Mouse (Mus musculus): ENCODE results near the gene Smarcc1. TPM values are rescaled to one million over a fixed set of nuclear protein-coding genes. Genes with fewer than 3 reads are reported as not detected.

Smarcc1 gene
- polyA plus RNA-seq, 1 experiment from 2014 or later: 211 TPM

- Histone ChIP-seq H3K9ac (peak overlapping the region; percentile 78), H3K36me3 (0 out of 2 replicates have a peak, but pooled peaks cover 12% of the 10 kb centered on the region), H3K4me3 (peak overlapping the region; percentile 74), H3K27me3 (peaks cover 3% of the 10 kb centered on the region; the same call in 1 of the 2 replicates), H3K9me3 (replicated peaks) (no peaks in the 10 kb centered on the region), H3K27ac (peak overlapping the region; percentile 69), H3K4me2 (replicated peaks) (peak overlapping the region; percentile 97), H3K4me1 (peaks cover 39% of the 10 kb centered on the region)
- WGBS: 2% methylated on average over 35 of the region's 40 CpGs
- ATAC-seq (ENCODE audit: low FRiP score): peak; percentile 70
Observed at GRCm38 (mm10) chr9:110245590-110246320, 128.2 kb downstream of the Smarcc1 start.

DNA sequence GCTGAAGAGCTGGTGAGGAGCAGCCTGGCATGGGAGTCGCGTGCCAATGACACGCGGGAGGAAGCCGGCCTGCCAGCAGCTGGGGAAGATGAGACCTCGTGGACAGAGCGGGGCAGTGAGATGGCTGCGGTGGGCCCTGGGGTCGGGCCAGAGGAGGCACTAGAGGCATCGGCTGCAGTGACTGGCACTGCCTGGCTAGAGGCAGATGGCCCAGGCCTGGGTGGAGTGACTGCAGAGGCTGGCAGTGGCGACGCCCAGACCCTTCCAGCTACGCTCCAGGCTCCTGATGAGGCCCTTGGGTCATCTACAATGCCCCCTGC lies 128.8 kb downstream of the Smarcc1 start:
- ATAC-seq (ENCODE audit: low FRiP score): peak; percentile 12
- peaks cover 44% of the 10 kb centered on the region for H3K4me1 ChIP-seq
- H3K27ac ChIP-seq: no peak overlapping the region
- peak overlapping the region; percentile 78; the same call in 1 of the 2 replicates for H3K9ac ChIP-seq
- peak overlapping the region; percentile 97 for H3K4me2 ChIP-seq (replicated peaks)
- H3K27me3 ChIP-seq: peaks cover 3% of the 10 kb centered on the region; the same call in 1 of the 2 replicates
- WGBS: 36% methylated on average over 13 of the region's 13 CpGs
- H3K4me3 ChIP-seq: peak overlapping the region; percentile 74
- H3K36me3 ChIP-seq: 0 out of 2 replicates have a peak, but pooled peaks cover 7% of the 10 kb centered on the region
- H3K9me3 ChIP-seq (replicated peaks): no peaks in the 10 kb centered on the region

DNA sequence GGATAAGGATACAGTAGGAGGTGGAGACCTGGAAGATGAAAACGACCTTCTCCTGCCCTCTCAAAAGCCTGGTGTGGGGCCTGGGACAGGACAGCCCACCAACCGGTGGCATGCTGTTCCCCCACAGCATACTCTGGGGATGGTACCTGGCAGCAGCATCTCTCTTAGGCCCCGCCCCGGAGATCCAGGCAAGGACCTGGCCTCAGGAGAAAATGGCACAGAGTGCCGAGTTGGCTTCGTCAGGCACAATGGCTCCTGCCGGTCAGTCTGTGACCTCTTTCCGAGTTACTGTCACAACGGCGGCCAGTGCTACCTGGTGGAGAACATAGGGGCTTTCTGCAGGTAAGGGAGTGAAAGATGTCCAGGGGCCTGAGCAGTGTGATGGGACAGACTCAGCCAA lies 129.5 kb downstream of the Smarcc1 start:
- H3K4me2 ChIP-seq (replicated peaks): no peak overlapping the region
- H3K27ac ChIP-seq: no peak overlapping the region
- H3K27me3 ChIP-seq: peaks cover 3% of the 10 kb centered on the region; the same call in 1 of the 2 replicates
- no peak overlapping the region for H3K4me3 ChIP-seq
- ATAC-seq (ENCODE audit: low FRiP score): no peak
- 0 out of 2 replicates have a peak, but pooled peaks cover 2% of the 10 kb centered on the region for H3K36me3 ChIP-seq
- H3K4me1 ChIP-seq: peaks cover 49% of the 10 kb centered on the region
- H3K9ac ChIP-seq: no peak overlapping the region
- WGBS: 87% methylated on average over 10 of the region's 10 CpGs
- no peaks in the 10 kb centered on the region for H3K9me3 ChIP-seq (replicated peaks)

DNA sequence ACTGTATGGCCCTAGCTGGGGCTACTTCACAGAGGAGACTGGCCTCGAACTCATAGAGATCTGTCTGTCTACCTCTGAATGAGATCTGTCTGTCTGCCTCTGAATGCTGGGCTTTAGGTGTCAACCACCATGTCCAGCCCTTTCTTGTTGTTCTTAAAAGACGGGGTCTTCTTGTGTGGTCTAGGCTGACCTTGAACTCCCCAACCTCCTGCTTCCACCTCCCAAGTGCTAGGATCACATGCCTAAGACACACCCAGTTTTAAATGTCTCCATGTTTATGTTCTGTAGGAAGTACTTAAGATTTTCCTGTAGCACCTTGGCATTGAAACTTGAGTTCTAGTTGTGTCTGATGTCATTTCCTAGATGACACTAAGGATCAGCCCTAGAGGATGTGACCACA lies 131.4 kb downstream of the Smarcc1 start:
- no peak for ATAC-seq (ENCODE audit: low FRiP score)
- H3K9ac ChIP-seq: no peak overlapping the region
- H3K4me3 ChIP-seq: no peak overlapping the region
- H3K27ac ChIP-seq: peak overlapping the region; percentile 91
- WGBS: 58% methylated on average over 2 of the region's 2 CpGs
- H3K4me1 ChIP-seq: peaks cover 49% of the 10 kb centered on the region
- peak overlapping the region; percentile 0; the same call in 1 of the 2 replicates for H3K4me2 ChIP-seq (replicated peaks)
- H3K27me3 ChIP-seq: peaks cover 3% of the 10 kb centered on the region; the same call in 1 of the 2 replicates
- no peaks in the 10 kb centered on the region for H3K36me3 ChIP-seq
- H3K9me3 ChIP-seq (replicated peaks): no peaks in the 10 kb centered on the region

DNA sequence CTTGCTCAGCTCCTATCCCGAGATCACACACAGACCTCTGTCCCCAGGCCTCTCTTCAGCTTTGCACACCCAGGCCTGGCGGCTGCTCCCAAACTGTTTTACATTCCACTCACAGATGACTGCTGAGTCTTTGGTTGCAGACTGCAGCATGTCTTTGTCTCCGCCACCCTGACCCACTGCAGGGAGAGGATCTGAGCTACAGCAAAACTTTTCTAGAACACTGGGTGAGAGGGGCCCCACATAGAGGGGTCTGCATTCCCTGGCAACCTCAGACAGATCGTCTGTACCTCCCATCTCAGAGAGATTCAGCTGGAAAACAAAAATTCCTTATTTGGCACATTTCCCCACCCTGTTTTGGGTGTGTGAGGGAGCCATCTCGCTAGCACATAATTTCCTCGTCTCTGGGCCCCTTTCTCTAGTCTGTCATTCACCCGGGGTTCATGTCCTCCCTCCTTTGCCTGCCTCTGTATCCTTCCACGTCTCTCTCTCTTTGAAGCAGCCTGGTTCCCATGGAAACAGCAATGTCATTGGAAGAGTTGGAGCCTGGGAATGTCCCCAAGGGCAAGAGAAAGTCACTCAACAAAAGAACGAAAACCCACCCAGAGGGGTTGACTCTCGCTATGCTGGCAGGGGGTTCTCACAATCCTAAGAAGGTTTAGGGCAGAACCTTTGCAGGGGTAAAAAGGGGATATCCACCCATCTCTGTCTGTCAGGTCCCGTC lies 132.5 kb downstream of the Smarcc1 start:
- ATAC-seq (ENCODE audit: low FRiP score): peak; percentile 85
- peaks cover 43% of the 10 kb centered on the region for H3K4me1 ChIP-seq
- no peak overlapping the region for H3K4me3 ChIP-seq
- WGBS: 5% methylated on average over 11 of the region's 11 CpGs
- H3K27ac ChIP-seq: peak overlapping the region; percentile 91
- H3K36me3 ChIP-seq: no peaks in the 10 kb centered on the region
- no peaks in the 10 kb centered on the region for H3K9me3 ChIP-seq (replicated peaks)
- 0 out of 2 replicates have a peak overlapping the region, but pooled peaks have one; percentile 10 for H3K9ac ChIP-seq
- peaks cover 1% of the 10 kb centered on the region; the same call in 1 of the 2 replicates for H3K27me3 ChIP-seq
- peak overlapping the region; percentile 38 for H3K4me2 ChIP-seq (replicated peaks)

- Histone ChIP-seq H3K4me2 (replicated peaks) (0 out of 2 replicates have a peak overlapping the region, but pooled peaks have one; percentile 38), H3K4me1 (peaks cover 49% of the 10 kb centered on the region), H3K9ac (no peak overlapping the region), H3K27me3 (no peaks in the 10 kb centered on the region), H3K9me3 (replicated peaks) (no peaks in the 10 kb centered on the region), H3K36me3 (no peaks in the 10 kb centered on the region), H3K27ac (peak overlapping the region; percentile 91), H3K4me3 (no peak overlapping the region)
- no peak for ATAC-seq (ENCODE audit: low FRiP score)
- WGBS: 83% methylated on average over 14 of the region's 14 CpGs
Observed at GRCm38 (mm10) chr9:110250776-110251175, 133.3 kb downstream of the Smarcc1 start.

GRCm38 (mm10) chr9:110255407-110256019 lies 138.0 kb downstream of the Smarcc1 start:
- H3K4me1 ChIP-seq: peaks cover 33% of the 10 kb centered on the region

DNA sequence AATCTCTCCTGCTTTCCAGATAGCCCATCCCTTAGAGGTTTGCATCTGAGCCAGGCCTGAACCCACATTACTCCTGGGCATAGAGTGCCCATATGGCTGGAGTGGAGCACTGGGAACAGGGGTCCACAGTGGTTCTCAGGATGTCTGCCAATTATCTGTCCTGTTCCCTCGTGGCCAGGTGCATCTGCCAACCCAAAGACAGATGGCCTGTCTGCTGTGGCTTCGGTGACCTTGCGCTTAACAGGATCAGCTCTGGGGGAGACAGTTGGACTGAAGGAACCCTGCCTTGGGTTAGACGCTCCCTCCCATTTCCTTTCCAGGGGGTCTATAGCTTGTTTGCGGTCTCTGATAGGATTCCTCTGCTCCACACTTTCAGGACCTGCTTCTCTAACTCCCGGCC lies 141.1 kb downstream of the Smarcc1 start:
- H3K4me3 ChIP-seq: no peak overlapping the region
- no peaks in the 10 kb centered on the region for H3K27me3 ChIP-seq
- no peak overlapping the region for H3K9ac ChIP-seq
- 77% methylated on average over 6 of the region's 6 CpGs for WGBS
- H3K4me1 ChIP-seq: peaks cover 20% of the 10 kb centered on the region
- H3K36me3 ChIP-seq: peaks cover 11% of the 10 kb centered on the region; the same call in 1 of the 2 replicates
- H3K27ac ChIP-seq: no peak overlapping the region
- no peaks in the 10 kb centered on the region for H3K9me3 ChIP-seq (replicated peaks)
- ATAC-seq (ENCODE audit: low FRiP score): no peak
- H3K4me2 ChIP-seq (replicated peaks): no peak overlapping the region

More at GRCm38 (mm10) chr9:110255407-110256019, 138.0 kb downstream of the Smarcc1 start:
- Histone ChIP-seq H3K9me3 (replicated peaks) (no peaks in the 10 kb centered on the region), H3K36me3 (peaks cover 10% of the 10 kb centered on the region; the same call in 1 of the 2 replicates), H3K27me3 (no peaks in the 10 kb centered on the region), H3K9ac (0 out of 2 replicates have a peak overlapping the region, but pooled peaks have one; percentile 5), H3K4me2 (replicated peaks) (0 out of 2 replicates have a peak overlapping the region, but pooled peaks have one; percentile 11), H3K27ac (peak overlapping the region; percentile 58), H3K4me3 (no peak overlapping the region)
- 28% methylated on average over 15 of the region's 15 CpGs for WGBS
- ATAC-seq (ENCODE audit: low FRiP score): peak; percentile 81

DNA sequence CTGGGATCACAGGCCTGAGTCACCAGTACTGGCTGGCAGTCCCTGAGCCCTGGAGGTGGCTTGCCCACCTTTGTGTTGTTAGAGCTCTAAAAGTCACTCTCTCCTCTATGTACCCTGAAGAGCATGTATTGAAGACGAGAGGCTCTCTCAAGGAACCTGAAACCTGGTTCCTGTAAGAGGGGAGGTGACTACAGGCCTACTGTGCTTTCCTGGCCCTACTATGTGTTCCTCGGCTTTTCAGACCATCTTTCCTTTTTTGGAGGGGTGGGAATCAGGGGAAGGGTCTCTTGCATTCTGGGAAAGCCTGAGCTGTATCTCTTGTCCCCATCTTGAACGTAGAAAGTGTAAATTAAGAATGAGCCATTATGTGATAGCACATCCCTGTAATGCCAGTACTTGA lies 141.6 kb downstream of the Smarcc1 start:
- 79% methylated on average over 3 of the region's 3 CpGs for WGBS
- no peak overlapping the region for H3K9ac ChIP-seq
- no peak overlapping the region for H3K27ac ChIP-seq
- no peak overlapping the region for H3K4me2 ChIP-seq (replicated peaks)
- no peaks in the 10 kb centered on the region for H3K27me3 ChIP-seq
- no peaks in the 10 kb centered on the region for H3K9me3 ChIP-seq (replicated peaks)
- peaks cover 20% of the 10 kb centered on the region for H3K4me1 ChIP-seq
- H3K4me3 ChIP-seq: no peak overlapping the region
- H3K36me3 ChIP-seq: peaks cover 11% of the 10 kb centered on the region; the same call in 1 of the 2 replicates
- ATAC-seq (ENCODE audit: low FRiP score): no peak

DNA sequence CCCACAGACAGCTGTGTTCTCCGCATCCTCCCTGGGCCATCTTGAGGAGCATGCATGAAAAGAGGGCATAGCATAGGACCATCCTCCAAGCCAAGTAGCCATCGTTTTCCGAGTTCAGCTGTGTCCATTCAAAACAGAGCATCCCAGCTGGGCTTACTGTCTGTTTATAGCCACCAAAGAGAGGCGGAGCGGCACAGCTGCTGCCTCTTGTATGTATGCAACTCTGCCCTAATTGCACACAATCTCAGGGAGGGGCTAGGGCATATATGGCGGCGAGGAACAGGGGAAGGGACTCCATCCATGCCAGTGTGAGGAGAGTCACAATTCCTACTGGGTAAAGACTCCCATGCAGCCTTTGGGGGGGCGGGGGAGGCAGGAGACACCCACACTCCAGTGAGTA lies 145.7 kb downstream of the Smarcc1 start:
- ATAC-seq (ENCODE audit: low FRiP score): 0 out of 2 replicates have a peak, but pooled peaks have one; percentile 40
- Histone ChIP-seq H3K27ac (no peak overlapping the region), H3K4me3 (no peak overlapping the region), H3K4me2 (replicated peaks) (no peak overlapping the region), H3K27me3 (no peaks in the 10 kb centered on the region), H3K9me3 (replicated peaks) (no peaks in the 10 kb centered on the region), H3K4me1 (0 out of 2 replicates have a peak, but pooled peaks cover 3% of the 10 kb centered on the region), H3K36me3 (peaks cover 11% of the 10 kb centered on the region; the same call in 1 of the 2 replicates), H3K9ac (no peak overlapping the region)
- 81% methylated on average over 8 of the region's 8 CpGs for WGBS

- H3K4me2 ChIP-seq (replicated peaks): no peak overlapping the region
- no peak overlapping the region for H3K9ac ChIP-seq
- H3K36me3 ChIP-seq: peaks cover 3% of the 10 kb centered on the region; the same call in 1 of the 2 replicates
- no peak overlapping the region for H3K4me3 ChIP-seq
- H3K27me3 ChIP-seq: no peaks in the 10 kb centered on the region
- H3K27ac ChIP-seq: no peak overlapping the region
- WGBS: 83% methylated on average over 9 of the region's 9 CpGs
- H3K4me1 ChIP-seq: no peaks in the 10 kb centered on the region
- no peaks in the 10 kb centered on the region for H3K9me3 ChIP-seq (replicated peaks)
- ATAC-seq (ENCODE audit: low FRiP score): no peak
Observed at GRCm38 (mm10) chr9:110264991-110265390, 147.5 kb downstream of the Smarcc1 start.

DNA sequence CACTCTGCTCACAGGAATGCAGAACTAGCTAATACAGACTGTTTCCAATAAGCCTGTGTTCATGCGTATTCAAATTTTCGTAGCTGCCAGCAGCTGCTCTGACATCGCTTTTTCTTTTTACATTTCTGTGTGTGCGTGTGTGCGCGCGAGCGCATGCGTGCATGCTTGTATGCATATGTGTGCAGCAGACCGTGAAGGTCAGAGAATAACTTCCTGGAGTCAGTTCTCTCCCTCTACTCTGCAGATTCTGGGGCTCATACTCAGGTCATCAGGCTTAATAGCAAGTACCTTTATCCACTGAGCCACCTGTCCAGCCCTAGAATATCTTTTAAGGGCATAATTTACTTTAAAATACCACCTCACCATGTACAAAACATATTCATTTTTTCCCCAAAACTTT lies 150.9 kb downstream of the Smarcc1 start:
- H3K4me3 ChIP-seq: no peak overlapping the region
- 86% methylated on average over 10 of the region's 10 CpGs for WGBS
- H3K27me3 ChIP-seq: no peaks in the 10 kb centered on the region
- no peaks in the 10 kb centered on the region for H3K9me3 ChIP-seq (replicated peaks)
- ATAC-seq (ENCODE audit: low FRiP score): no peak
- no peak overlapping the region; the same call in 1 of the 2 replicates for H3K27ac ChIP-seq
- no peaks in the 10 kb centered on the region for H3K36me3 ChIP-seq
- no peak overlapping the region for H3K4me2 ChIP-seq (replicated peaks)
- H3K9ac ChIP-seq: no peak overlapping the region
- no peaks in the 10 kb centered on the region for H3K4me1 ChIP-seq

Data from hindbrain, embryonic 12.5 days (tissue).